ENCODE assay signal across 8 mouse cellular contexts in genomic region chr1:76070831-76071321, GRCm38 (mm10).
DNase-seq lines count a peak whose midpoint lies in the region; ATAC-seq lines count a peak whose summit lies in the region.
"Had no signal": no experiment of that assay in that cellular context is flagged by ENCODE, and none has a peak within 500 bp of the region (broad histone marks: within the 10 kb centered on the region; RNA-seq: fewer than 3 reads in every experiment).

No protein-coding gene starts in this region.

- no peak overlapping the region for H3K9ac ChIP-seq in lung, embryonic 16.5 days (ENCODE audit: low read length)
- H3K9ac ChIP-seq in heart, embryonic 15.5 days, result no peak overlapping the region

- H3K9me3 ChIP-seq in lung, embryonic 16.5 days (ENCODE audit: control insufficient read depth, low read length), result no peaks in the 10 kb centered on the region
- H3K9me3 ChIP-seq in heart, embryonic 15.5 days (replicated peaks), result no peaks in the 10 kb centered on the region

- peak; percentile 43; the same call in 1 of the 2 replicates for ATAC-seq in lung, embryonic 16.5 days (ENCODE audit: low read depth)
- ATAC-seq in heart, embryonic 15.5 days (replicated peaks; ENCODE audit: insufficient number of reproducible peaks, insufficient read depth, low FRiP score, low read depth), result peak; percentile 70; the same call in 1 of the 2 replicates
- ATAC-seq: Patski had no signal

- no peaks in the 10 kb centered on the region for H3K4me1 ChIP-seq in lung, embryonic 16.5 days (replicated peaks; ENCODE audit: control insufficient read depth, insufficient read depth, low read length)
- H3K4me1 ChIP-seq in heart, embryonic 15.5 days (replicated peaks), result peaks cover 16% of the 10 kb centered on the region

- H3K36me3 ChIP-seq in lung, embryonic 16.5 days (ENCODE audit: control insufficient read depth, insufficient read depth, low read length), result no peaks in the 10 kb centered on the region
- no peaks in the 10 kb centered on the region for H3K36me3 ChIP-seq in heart, embryonic 15.5 days

- H3K27me3 ChIP-seq in lung, embryonic 16.5 days (ENCODE audit: control insufficient read depth, insufficient read depth, low read depth, low read length), result no peaks in the 10 kb centered on the region
- no peaks in the 10 kb centered on the region for H3K27me3 ChIP-seq in heart, embryonic 15.5 days

- 58% methylated on average over 16 of the region's 16 CpGs for WGBS in lung, embryonic 16.5 days
- WGBS in heart, embryonic 15.5 days, result 40% methylated on average over 16 of the region's 16 CpGs

- H3K4me3 ChIP-seq in lung, embryonic 16.5 days (ENCODE audit: low read length), result no peak overlapping the region
- H3K4me3 ChIP-seq in heart, embryonic 15.5 days, result no peak overlapping the region

- H3K27ac ChIP-seq in lung, embryonic 16.5 days (ENCODE audit: low read length), result no peak overlapping the region
- H3K27ac ChIP-seq in heart, embryonic 15.5 days, result no peak overlapping the region

- no peak for DNase-seq in lung, postnatal 14 days
- peak; percentile 54 to 58 for DNase-seq in layer of hippocampus, postnatal 25 days (ENCODE audit: extremely low spot score in 1 of 2, low spot score in 1 of 2)
- DNase-seq in right cerebral cortex, postnatal 4 days, result peak; percentile 17
- DNase-seq in thymus, postnatal 0 days (ENCODE audit: low spot score), result no peak
- DNase-seq in adipocyte (ENCODE audit: low spot score), result no peak

- no peak overlapping the region for H3K4me2 ChIP-seq in lung, embryonic 16.5 days (ENCODE audit: low read depth, low read length)
- H3K4me2 ChIP-seq in heart, embryonic 15.5 days, result no peak overlapping the region

Comparison
In these comparisons a context has a peak if more than half of its experiments do, and no peak if none do; other contexts are left out.
1. DNase-seq: peak in layer of hippocampus, postnatal 25 days (2 of 2) and right cerebral cortex, postnatal 4 days (single experiment); none in lung, postnatal 14 days (single experiment), thymus, postnatal 0 days (single experiment) and adipocyte (single experiment).